Mouse (Mus musculus) CH12.LX (cell line): ENCODE measurements around the gene Tekt2. TPM values are rescaled to one million over a fixed set of nuclear protein-coding genes. Genes with fewer than 3 reads are reported as not detected.

Experiments used
- DNase-seq: peaks from one replicate; pipeline ENCODE4 v3.0.0-alpha.2; 2013; ENCODE audit errors: extremely low read depth
- H3K27ac ChIP-seq: 2 replicates; pipeline ENCODE4 v1.5.1; 2012; ENCODE audit warnings: low read depth, mild to moderate bottlenecking, control low read depth, moderate library complexity; ENCODE audit not compliant: insufficient read depth
- H3K27me3 ChIP-seq: replicated peaks from 2 replicates; pipeline ENCODE3; 2012; ENCODE audit warnings: inconsistent platforms
- H3K36me3 ChIP-seq, 2 experiments: replicated peaks in 1 of 2; 2 replicates each; pipeline versions ENCODE3 to v1.6.1; 2012; ENCODE audit warnings: inconsistent platforms in 1 of 2, low read length in 1 of 2, mild to moderate bottlenecking in 1 of 2, mixed read lengths in 1 of 2, moderate library complexity in 1 of 2; ENCODE audit not compliant: control insufficient read depth in 1 of 2, insufficient read depth in 1 of 2
- H3K4me1 ChIP-seq, 2 experiments: 2 replicates each; pipeline ENCODE4 v1.6.1; 2012; ENCODE audit warnings: inconsistent platforms in 1 of 2, moderate library complexity in 1 of 2; ENCODE audit not compliant: insufficient read depth in 2 of 2, control insufficient read depth in 1 of 2
- H3K4me2 ChIP-seq: 2 replicates; pipeline ENCODE4 v1.6.1; 2012; ENCODE audit warnings: low read depth, mild to moderate bottlenecking, control low read depth; ENCODE audit not compliant: poor library complexity, insufficient read depth, severe bottlenecking
- H3K4me3 ChIP-seq, 3 experiments: fragments of 150-350 bp in 1 of 3; sonication (generic) in 1 of 3; replicated peaks in 1 of 3; 2 replicates each; pipeline versions ENCODE3 to v1.5.1; 2011 to 2012; ENCODE audit warnings: low read depth in 2 of 3, low read length in 2 of 3, mild to moderate bottlenecking in 2 of 3, moderate library complexity in 2 of 3, control low read depth in 1 of 3, improper control_type of control experiment in 1 of 3, inconsistent platforms in 1 of 3, mixed read lengths in 1 of 3; ENCODE audit not compliant: poor library complexity in 1 of 3
- H3K79me2 ChIP-seq: replicated peaks from 2 replicates; pipeline ENCODE4 v1.6.1; 2012; ENCODE audit warnings: mild to moderate bottlenecking, moderate library complexity; ENCODE audit not compliant: control insufficient read depth, poor library complexity, insufficient read depth, severe bottlenecking; ENCODE audit errors: extremely low read depth
- H3K9ac ChIP-seq: 2 replicates; pipeline ENCODE4 v1.6.1; 2012; ENCODE audit warnings: low read depth, mild to moderate bottlenecking, control low read depth, moderate library complexity; ENCODE audit not compliant: insufficient read depth
- H3K9me3 ChIP-seq: replicated peaks from 2 replicates; pipeline ENCODE3; 2012; ENCODE audit warnings: low read length, inconsistent platforms, mixed read lengths
- BHLHE40 ChIP-seq: IDR thresholded peaks from 2 replicates; pipeline ENCODE4 v1.6.1; 2011; ENCODE audit warnings: mild to moderate bottlenecking, low read depth, low read length, improper control_type of control experiment
- CTCF ChIP-seq, 2 experiments: IDR thresholded peaks in 1 of 2; conservative IDR thresholded peaks in 1 of 2; 2 replicates each; pipeline ENCODE4 v1.5.1; 2011 to 2012; ENCODE audit warnings: low read depth in 2 of 2, low read length in 2 of 2, improper control_type of control experiment in 1 of 2, inconsistent platforms in 1 of 2, mild to moderate bottlenecking in 1 of 2, moderate library complexity in 1 of 2
- E2F4 ChIP-seq: IDR thresholded peaks from 2 replicates; pipeline ENCODE4 v1.6.1; 2011; ENCODE audit warnings: low read depth, low read length, improper control_type of control experiment; ENCODE audit not compliant: insufficient replicate concordance
- ELF1 ChIP-seq: IDR thresholded peaks from 2 replicates; pipeline ENCODE4 v1.6.1; 2014; ENCODE audit warnings: low read depth, mild to moderate bottlenecking, inconsistent platforms, low read length, improper control_type of control experiment
- HCFC1 ChIP-seq: IDR thresholded peaks from 2 replicates; pipeline ENCODE4 v1.6.1; 2012; ENCODE audit warnings: low read depth, mild to moderate bottlenecking, inconsistent platforms, low read length, improper control_type of control experiment
- IRF4 ChIP-seq: IDR thresholded peaks from 2 replicates; pipeline ENCODE4 v1.6.1; 2014; ENCODE audit warnings: low read depth, mild to moderate bottlenecking, inconsistent platforms, low read length, improper control_type of control experiment
- JUN ChIP-seq: IDR thresholded peaks from 2 replicates; pipeline ENCODE4 v1.6.1; 2011; ENCODE audit warnings: low read depth, mild to moderate bottlenecking, low read length, improper control_type of control experiment, moderate library complexity; ENCODE audit not compliant: insufficient read depth
- MAZ ChIP-seq: IDR thresholded peaks from 2 replicates; pipeline ENCODE4 v1.6.1; 2012; ENCODE audit warnings: low read depth, mild to moderate bottlenecking, inconsistent platforms, low read length, improper control_type of control experiment, moderate library complexity
- MYC ChIP-seq: IDR thresholded peaks from 2 replicates; pipeline ENCODE4 v1.6.1; 2011; ENCODE audit warnings: low read depth, mild to moderate bottlenecking, improper control_type of control experiment, low read length
- NELFE ChIP-seq: IDR thresholded peaks from 2 replicates; pipeline ENCODE4 v1.6.1; 2011; ENCODE audit warnings: low read depth, low read length, improper control_type of control experiment
- NRF1 ChIP-seq: IDR thresholded peaks from 2 replicates; pipeline ENCODE4 v1.6.1; 2014; ENCODE audit warnings: low read depth, mild to moderate bottlenecking, inconsistent platforms, low read length, improper control_type of control experiment, moderate library complexity
- PAX5 ChIP-seq: IDR thresholded peaks from 2 replicates; pipeline ENCODE4 v1.6.1; 2012; ENCODE audit warnings: low read length, inconsistent platforms, mixed read lengths
- RAD21 ChIP-seq: IDR thresholded peaks from 2 replicates; pipeline ENCODE4 v1.6.1; 2011; ENCODE audit warnings: low read depth, mild to moderate bottlenecking, low read length, improper control_type of control experiment, moderate library complexity
- SIN3A ChIP-seq: IDR thresholded peaks from 2 replicates; pipeline ENCODE4 v1.6.1; 2012; ENCODE audit warnings: low read length, improper control_type of control experiment, inconsistent platforms
- SMC3 ChIP-seq: IDR thresholded peaks from 2 replicates; pipeline ENCODE4 v1.6.1; 2011; ENCODE audit warnings: low read depth, low read length, improper control_type of control experiment
- USF1 ChIP-seq: IDR thresholded peaks from 2 replicates; pipeline ENCODE4 v1.6.1; 2014; ENCODE audit warnings: low read depth, mild to moderate bottlenecking, inconsistent platforms, low read length, improper control_type of control experiment
- ZKSCAN1 ChIP-seq: IDR thresholded peaks from 2 replicates; pipeline ENCODE4 v1.6.1; 2012; ENCODE audit warnings: low read depth, inconsistent platforms, low read length, improper control_type of control experiment, borderline replicate concordance
- ZMIZ1 ChIP-seq: IDR thresholded peaks from 2 replicates; pipeline ENCODE4 v1.6.1; 2012; ENCODE audit warnings: low read depth, mild to moderate bottlenecking, inconsistent platforms, low read length, improper control_type of control experiment
- dilution Hi-C: fragments of 300-500 bp; cut with MboI; formaldehyde crosslinking; loops from 2 replicates; pipeline ENCODE4 v1.14.3; 2020; ENCODE audit warnings: low sequenced_read_pairs; ENCODE audit not compliant: extremely low pct_unique_long_range_greater_than_20kb, extremely low pct_ligation_motif_present
- in situ Hi-C: fragments of 300-500 bp; cut with MboI; formaldehyde crosslinking; loops from 3 replicates; pipeline ENCODE4 v1.14.3; 2019; ENCODE audit warnings: low sequenced_read_pairs, low pct_ligation_motif_present, low pct_unique_long_range_greater_than_20kb, mixed read lengths
- polyA plus RNA-seq: library from polyadenylated mRNA; unstranded; fragments of >175 nt; gene quantifications from 2 replicates; pipeline ENCODE4 v1.2.1, GENCODE M21; 2012; ENCODE audit warnings: low read depth; ENCODE audit not compliant: insufficient read length
- total RNA-seq, 2 experiments: library from RNA; depleted of rRNA; stranded (reverse); fragments of 300-350 nt in 1 of 2; fragments of >200 nt in 1 of 2; gene quantifications; 2 replicates each; pipeline ENCODE4 v1.2.3; 2012 to 2014

The Tekt2 gene
- total and polyA plus RNA-seq, 3 experiments = 0.08 to 0.24 TPM; not detected in 1

DNA sequence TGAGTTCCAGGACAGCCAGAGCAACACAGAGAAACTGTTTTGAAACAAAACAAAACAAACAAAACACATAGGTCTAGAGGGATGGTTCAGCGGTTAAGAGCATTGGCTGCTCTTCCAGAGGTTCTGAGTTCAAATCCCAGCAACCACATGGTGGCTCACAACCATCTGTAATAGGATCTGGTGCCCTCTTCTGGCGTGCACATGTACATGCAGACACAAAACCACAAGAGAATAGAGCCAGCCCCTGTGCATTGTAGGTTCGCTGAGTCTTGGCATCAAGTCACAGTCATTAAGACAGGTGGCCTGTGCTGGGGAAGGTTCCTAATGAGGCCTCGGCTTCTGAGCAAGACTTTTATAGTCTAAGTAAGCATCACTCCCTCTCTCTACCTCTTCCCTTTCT is 21.6 kb downstream of the Tekt2 start:
- DNase-seq = no peak
- Histone ChIP-seq H3K4me1 (peaks cover 0 to 16% of the 10 kb centered on the region in 2 experiments; a peak in 3 of 4 replicates), H3K4me3 (no peak overlapping the region), H3K79me2 (no peaks in the 10 kb centered on the region), H3K4me2 (no peak overlapping the region), H3K9ac (no peak overlapping the region), H3K27ac (no peak overlapping the region), H3K9me3 (peaks cover 10% of the 10 kb centered on the region), H3K36me3 (no peaks in the 10 kb centered on the region), H3K27me3 (peaks cover 36% of the 10 kb centered on the region)
- TF ChIP-seq MYC (0 out of 2 replicates have a peak, but pooled peaks have one; percentile 24), CTCF (conservative IDR thresholded peaks at IDR 0.05 in 1 of 2, IDR thresholded peaks at IDR 0.05 in 1 of 2; ENCODE audit: low read depth in 2 of 2, low read length in 2 of 2) (peak in 1 of 2 experiments; percentile 50; a peak in 2 of 4 replicates), RAD21 (peak; percentile 5), SMC3 (0 out of 2 replicates have a peak, but pooled peaks have one; percentile 21), JUN (no peak)
- in situ Hi-C loops = loop anchor here (5.0 kb wide), 1 partner anchor 77 kb away; no protein-coding TSS in a partner anchor
- dilution Hi-C loops = no loop called here

DNA sequence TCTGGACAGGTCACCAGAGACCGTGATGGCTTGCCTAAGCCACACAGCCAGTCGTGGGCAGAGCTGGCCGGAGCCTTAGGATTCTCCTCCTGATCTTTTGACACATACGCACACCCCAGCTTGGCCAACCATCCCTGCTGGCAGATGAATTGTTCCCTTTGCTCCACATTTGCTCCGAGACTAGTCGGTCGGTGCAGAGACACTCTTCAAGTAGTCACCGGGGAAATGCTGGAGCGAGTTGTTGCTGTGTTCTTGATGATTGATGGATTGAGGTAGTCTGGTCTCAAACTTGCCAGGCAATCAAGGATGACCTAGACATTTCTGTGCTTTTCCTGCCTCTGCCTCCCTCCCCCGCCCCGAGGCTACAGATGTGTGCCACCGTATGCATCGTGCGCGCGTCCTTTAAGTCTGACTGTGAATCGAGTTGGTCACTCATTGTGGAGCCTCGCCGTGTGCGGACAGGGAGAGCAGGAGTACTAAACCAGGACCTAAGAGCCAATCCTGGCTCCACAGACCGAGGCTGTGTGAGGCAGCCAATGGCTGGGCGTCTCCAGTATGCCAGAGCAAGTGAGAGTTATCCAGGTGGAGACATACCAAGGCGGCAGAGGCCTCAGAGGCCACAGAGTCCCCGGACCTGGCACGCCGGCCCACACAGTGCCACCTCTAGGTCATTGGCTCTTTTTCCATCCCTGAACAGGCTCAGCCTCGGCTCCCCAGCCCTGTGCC is 23.7 kb downstream of the Tekt2 start:
- H3K9ac ChIP-seq = no peak overlapping the region
- no peak for TF ChIP-seq PAX5
- TF ChIP-seq JUN = no peak
- TF ChIP-seq NRF1 = no peak
- no peak for TF ChIP-seq ZMIZ1
- TF ChIP-seq ELF1 = no peak
- TF ChIP-seq NELFE = no peak
- no peak for TF ChIP-seq SIN3A
- no peak for TF ChIP-seq E2F4
- TF ChIP-seq IRF4 = no peak
- TF ChIP-seq HCFC1 = no peak
- TF ChIP-seq MAZ = no peak
- no peak for TF ChIP-seq BHLHE40
- TF ChIP-seq USF1 = no peak
- TF ChIP-seq ZKSCAN1 = no peak
- dilution Hi-C loops = no loop called here
- peaks cover 0 to 16% of the 10 kb centered on the region in 2 experiments; a peak in 3 of 4 replicates for H3K4me1 ChIP-seq
- no peak overlapping the region for H3K4me3 ChIP-seq
- H3K27me3 ChIP-seq = peaks cover 54% of the 10 kb centered on the region
- no peaks in the 10 kb centered on the region for H3K79me2 ChIP-seq
- DNase-seq = no peak
- H3K9me3 ChIP-seq = peaks cover 10% of the 10 kb centered on the region
- no peaks in the 10 kb centered on the region for H3K36me3 ChIP-seq
- peak overlapping the region; percentile 83 for H3K4me2 ChIP-seq
- H3K27ac ChIP-seq = no peak overlapping the region
- in situ Hi-C loops = loop anchor here (5.0 kb wide), 1 partner anchor 74 kb away; no protein-coding TSS in a partner anchor
